Mouse (Mus musculus): Measurements from ENCODE around the gene Pvalb.

GRCm38 (mm10) chr15:78194320-78194719, 11.9 kb downstream of the Pvalb start:
- TF ChIP-seq CTCF (IDR thresholded peaks at IDR 0.05) (no peak), EP300 (IDR thresholded peaks at IDR 0.05) (no peak)
